Mouse (Mus musculus): Measurements from ENCODE around the gene Krt222.

DNA sequence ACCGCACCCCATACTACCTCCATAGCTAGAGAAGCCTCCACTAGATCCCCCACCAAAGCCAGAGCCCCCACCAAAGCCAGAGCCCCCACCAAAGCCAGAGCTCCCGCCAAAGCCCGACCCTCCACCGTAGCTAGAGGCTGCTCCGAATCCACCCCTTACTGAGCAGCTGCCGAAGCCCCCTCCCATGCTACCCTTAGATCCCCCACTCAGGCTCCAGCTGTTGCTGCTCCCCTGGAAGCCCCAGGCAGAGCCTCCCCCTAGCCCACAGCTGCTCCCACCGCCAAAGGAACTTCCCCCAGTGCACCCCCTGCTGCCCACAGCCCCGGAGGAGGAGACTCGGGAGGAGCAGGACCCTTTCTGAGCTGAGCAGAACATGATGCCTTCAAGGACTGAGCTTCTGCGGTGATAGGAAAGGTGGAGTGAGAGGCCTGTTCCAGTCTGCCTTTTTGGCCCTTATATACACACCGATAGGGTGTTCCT lies 41.0 kb upstream of the Krt222 start, which contains the start of gene Krt24:
- TF ChIP-seq CTCF (IDR thresholded peaks at IDR 0.05; ENCODE audit: low read depth) (no peak), EP300 (IDR thresholded peaks at IDR 0.05; ENCODE audit: low read depth) (no peak)

Data from heart, postnatal 0 days (tissue).